Mouse (Mus musculus) lung, postnatal 0 days (tissue): Measurements from ENCODE around the gene Med12l.

Experiments used
- CTCF ChIP-seq: IDR thresholded peaks from 2 replicates; pipeline ENCODE4 v1.5.1; 2016; ENCODE audit warnings: antibody characterized with exemption, mild to moderate bottlenecking
- EP300 ChIP-seq: IDR thresholded peaks from 2 replicates; pipeline ENCODE4 v1.6.1; 2016; ENCODE audit warnings: antibody characterized with exemption, mild to moderate bottlenecking, control low read depth

GRCm38 (mm10) chr3:58993619-58994018, 12.0 kb upstream of the Med12l start:
- TF ChIP-seq CTCF = no peak
- no peak for TF ChIP-seq EP300
